Mouse (Mus musculus) bone marrow, adult 2 months (tissue): ENCODE results near the gene Vcam1.

Experiments used
- CTCF ChIP-seq: fragments of 200-500 bp; IDR thresholded peaks from 2 replicates; pipeline ENCODE4 v1.5.1; 2011; ENCODE audit warnings: low read length, control low read depth; ENCODE audit not compliant: control insufficient read depth, insufficient read depth
- POLR2A ChIP-seq: fragments of 200-500 bp; IDR thresholded peaks from 2 replicates; pipeline ENCODE4 v1.6.1; 2011; ENCODE audit warnings: low read depth, mild to moderate bottlenecking, control low read depth, low read length, borderline replicate concordance; ENCODE audit not compliant: control insufficient read depth

DNA sequence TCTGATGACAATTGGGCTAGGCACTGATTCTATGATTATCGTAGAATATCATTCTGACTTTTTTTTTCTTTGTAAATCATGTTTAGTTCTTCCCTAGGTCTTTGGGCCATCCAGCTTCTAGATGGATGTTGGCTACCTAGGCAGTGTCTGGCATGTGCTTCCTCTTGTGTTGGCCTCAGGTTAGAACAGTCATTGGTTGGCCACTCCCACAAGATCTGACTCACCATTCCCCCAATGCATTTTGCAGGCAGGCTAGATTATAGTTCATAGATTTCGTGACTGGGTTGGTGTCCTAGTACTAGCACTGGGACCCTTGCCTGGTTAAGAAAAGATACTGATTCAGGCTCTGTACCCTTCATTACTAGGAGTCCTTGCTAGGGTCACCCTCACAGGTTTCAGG is 67.3 kb downstream of the Vcam1 start:
- TF ChIP-seq CTCF: no peak
- TF ChIP-seq POLR2A: no peak
